Mouse (Mus musculus): ENCODE measurements around the gene Mier2.
A peak's percentile ranks its signal among the peaks of the same experiment; 100 is the strongest.

Mier2 gene

DNA sequence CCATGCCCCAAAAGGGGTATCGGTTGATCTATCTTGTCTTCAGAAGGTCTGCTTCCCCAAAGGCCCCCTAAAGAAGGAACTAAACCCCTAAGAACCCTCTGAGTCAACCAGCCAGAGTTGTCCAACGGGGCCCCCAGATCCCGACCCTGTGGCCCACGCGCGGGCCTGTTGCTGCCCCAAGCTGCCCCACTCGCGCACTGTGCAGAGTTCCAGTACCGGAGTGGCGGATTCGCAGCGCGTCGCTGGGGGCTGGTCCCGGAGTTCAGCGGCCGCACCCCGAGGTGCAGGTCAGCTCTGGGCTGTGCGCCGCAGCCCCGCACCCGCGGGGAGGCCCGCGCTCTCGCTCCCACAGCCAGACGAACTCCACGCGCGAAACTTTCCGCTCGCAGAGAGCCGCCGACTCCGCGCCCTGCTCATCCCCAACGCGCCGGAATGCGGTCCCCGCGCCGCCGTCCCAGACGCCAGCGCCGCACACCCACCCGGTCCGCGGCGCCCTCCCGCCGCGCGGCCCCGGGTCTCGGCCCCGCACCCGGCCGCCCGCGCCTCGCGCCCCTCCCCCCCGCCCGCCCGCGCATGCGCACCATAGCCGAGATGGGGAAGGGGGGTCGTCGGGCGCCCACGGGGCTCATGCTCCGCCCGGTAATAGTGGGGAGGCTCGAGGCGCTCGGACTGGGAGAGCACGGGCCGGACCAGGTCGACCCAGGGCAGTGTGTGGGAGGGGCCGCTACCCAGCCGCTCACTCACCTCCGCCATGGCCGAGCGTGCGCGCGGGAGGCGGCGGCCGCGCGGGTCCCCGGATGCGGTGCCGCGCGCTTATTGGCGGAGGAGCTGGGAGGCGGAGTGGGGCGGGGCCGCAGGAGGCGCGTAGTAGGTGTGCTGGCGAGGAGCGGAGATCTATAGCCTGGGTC lies at the start of gene Mier2:
Mier2 (minus strand) TSS at position 870 of the 908 bp plus-strand sequence.
- DNase-seq (ENCODE audit: low read depth), result no peak

DNA sequence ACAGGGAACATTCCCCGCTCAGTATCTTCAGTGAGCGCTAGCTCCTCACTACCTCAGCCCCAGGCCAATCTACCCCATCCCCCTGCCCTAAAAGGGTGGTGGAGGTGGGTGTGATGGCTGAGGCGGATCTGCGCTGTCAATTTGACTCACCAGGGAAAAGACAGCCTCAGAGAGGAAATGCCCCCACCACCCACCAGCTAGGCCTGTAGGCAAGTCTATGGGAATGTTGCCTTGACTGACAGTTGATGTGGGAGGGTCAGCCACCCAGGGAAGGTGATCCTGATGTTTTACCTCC lies 42.9 kb upstream of the Mier2 start:
- DNase-seq (ENCODE audit: low read depth), result no peak

DNA sequence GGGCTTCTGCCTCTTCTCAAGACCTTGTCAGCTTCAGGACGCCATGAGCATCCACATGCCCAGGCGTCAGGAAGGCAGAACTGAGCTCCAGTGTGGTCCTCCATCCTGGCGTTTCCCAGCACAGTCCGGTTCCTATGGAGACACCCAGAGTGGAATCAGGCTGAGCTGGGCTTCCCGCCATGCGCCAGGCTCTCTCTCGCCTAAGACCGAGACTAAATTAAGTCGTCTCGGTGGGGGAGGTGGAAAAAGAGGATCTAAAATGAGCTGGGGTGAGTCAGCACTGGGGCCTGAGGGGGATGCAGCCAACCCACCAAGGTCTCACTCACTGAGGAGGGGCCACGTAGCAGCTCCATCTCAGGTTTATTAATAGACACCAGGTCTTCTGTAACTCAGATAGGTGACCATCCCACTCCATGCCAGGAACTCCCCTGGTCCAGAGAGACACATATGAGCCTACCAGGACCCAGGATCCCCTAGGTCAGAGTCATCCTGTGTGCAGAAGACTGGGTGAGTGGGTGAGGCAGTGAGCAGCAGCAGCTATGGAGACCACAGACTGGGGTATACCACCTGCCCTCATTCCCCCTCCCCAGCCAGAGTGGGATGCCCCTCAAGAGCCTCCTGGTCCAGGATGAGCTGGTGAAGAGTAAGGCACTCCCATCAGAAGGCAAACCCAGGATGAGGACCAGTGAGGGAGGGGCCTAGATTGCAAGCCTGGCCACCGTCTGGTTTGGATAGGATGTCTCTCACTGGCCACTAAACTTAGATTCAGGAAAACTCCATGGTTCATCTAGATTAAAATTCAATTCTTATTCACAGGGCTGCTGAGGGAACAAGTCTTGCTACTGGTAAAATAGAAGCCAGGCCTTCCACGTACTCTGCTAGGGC lies 42.3 kb upstream of the Mier2 start:
- DNase-seq (ENCODE audit: low read depth), result no peak

- DNase-seq (ENCODE audit: low read depth), result no peak
Observed at GRCm38 (mm10) chr10:79595590-79595929, 40.6 kb upstream of the Mier2 start.

DNA sequence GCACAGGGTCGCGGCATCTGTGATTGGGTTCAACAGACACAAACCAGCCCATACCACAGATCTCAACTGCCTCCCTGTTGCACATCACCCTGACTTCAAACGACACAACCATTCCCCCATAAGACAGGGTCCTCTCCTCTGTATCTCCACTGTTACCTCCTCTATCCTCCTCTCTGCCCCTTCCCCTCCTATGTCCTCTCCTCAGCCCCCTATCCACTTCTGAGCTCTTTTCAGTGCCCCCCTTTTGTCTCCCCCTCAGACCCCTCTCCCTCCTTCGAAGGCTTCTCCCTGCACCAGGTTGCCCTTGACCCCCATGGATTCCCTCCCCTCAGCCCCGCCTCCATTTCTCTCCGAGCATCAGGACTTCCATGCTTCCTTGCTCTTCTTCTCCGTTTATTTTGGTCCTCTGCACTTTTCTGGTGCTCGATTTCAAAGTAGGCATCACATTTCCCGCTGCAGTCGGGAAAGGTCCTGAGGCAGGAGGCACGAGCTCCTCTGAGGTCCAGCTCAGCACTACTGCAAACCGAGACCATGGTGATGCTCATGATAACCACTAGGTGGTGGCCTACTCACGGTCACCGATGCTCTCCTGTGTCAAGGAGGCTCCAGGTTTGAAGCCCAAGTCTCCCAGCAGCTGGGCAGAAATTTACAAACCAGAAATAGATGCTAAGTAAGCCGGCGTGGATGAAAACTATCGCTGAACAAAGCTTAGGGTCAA lies 40.0 kb upstream of the Mier2 start:
- DNase-seq (ENCODE audit: low read depth), result no peak

DNA sequence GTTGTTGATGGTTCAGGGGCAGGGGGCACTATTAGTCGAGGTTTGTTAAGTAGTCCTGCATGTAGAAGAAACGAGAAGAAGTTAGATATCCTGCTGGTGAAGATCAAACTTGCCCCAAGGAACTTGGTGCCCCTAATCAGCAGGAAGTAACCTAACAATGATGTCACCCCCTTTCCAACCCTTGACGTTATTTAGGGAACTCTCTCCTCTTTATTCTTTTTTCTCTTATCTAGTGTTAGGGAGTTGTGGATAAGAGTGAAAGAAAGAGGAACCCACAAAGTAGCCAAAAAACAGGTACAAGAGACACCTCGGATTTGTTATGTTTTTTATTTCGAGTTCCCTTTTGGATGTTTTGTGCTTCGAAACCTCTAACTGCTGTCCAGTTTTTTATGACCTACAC lies 39.1 kb upstream of the Mier2 start:
- no peak for DNase-seq (ENCODE audit: low read depth)

GRCm38 (mm10) chr10:79590702-79591101 lies 35.7 kb upstream of the Mier2 start:
- no peak for DNase-seq (ENCODE audit: low read depth)

GRCm38 (mm10) chr10:79587752-79588126 lies 32.7 kb upstream of the Mier2 start:
- no peak for DNase-seq (ENCODE audit: low read depth)

- DNase-seq (ENCODE audit: low read depth), result no peak
Observed at GRCm38 (mm10) chr10:79587061-79587751, 32.2 kb upstream of the Mier2 start, which contains the start of gene Theg. TSS of gene Theg (minus strand) at chr10:79587331.

DNA sequence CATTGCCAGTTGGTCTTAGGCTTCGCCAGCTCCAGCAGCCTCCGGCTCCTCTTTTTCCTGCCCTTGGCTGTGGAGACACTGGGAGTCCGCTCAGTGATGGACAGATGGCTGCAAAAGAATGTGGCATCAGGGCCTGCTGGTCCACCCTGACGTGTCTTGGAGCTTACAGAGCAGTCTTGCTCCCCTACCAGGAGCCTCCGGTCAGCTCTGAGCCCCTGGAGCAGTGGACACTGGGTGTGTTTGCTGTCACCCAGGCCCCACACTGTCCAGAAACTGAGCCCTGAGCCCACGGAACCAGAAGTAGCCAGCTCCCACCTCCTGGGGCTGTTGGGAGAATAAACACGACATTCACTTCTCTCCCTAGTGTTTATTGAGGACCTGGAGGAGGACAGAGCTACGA lies 31.2 kb upstream of the Mier2 start:
- no peak for DNase-seq (ENCODE audit: low read depth)

DNA sequence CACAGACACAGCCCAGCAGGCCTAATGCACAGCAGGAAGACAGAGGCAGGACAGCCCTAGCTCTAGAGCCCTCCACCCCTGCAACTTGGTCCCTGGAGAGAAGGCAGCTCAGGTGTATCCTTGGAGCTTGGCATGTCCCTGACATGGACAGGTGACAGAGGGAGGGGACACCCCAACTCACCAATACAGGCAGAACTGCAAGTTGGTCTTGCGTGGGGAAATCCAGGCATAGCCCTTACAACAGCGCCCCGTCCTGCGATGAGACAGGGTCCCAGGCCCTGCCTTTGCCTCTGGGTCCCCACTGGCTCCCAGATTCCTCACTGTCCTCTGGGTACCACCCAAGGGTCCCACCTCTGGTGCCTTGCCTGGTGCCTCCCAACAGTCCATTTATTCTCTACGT lies 30.7 kb upstream of the Mier2 start:
- DNase-seq (ENCODE audit: low read depth), result no peak

- DNase-seq (ENCODE audit: low read depth), result no peak
Observed at GRCm38 (mm10) chr10:79585136-79585535, 30.1 kb upstream of the Mier2 start.

DNA sequence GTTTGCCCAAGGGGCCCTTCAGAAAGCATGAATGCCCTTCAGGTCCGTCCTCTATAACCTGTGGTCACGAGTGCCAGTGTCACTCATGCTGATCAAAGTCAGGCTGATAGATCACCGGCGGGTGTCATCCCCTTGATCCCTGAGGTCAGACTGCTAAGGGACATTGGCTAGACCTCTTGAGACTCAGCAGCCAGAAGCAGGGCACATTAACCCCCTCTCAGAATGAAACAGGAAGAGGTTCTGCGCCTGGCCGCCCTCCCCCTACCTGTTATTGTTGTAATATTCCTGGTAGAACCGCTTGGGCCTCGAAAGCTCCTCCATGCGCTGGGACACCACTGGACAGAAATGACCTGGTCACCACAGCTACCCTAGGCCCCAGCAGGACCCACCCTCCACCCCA lies 29.4 kb upstream of the Mier2 start:
- no peak for DNase-seq (ENCODE audit: low read depth)

DNA sequence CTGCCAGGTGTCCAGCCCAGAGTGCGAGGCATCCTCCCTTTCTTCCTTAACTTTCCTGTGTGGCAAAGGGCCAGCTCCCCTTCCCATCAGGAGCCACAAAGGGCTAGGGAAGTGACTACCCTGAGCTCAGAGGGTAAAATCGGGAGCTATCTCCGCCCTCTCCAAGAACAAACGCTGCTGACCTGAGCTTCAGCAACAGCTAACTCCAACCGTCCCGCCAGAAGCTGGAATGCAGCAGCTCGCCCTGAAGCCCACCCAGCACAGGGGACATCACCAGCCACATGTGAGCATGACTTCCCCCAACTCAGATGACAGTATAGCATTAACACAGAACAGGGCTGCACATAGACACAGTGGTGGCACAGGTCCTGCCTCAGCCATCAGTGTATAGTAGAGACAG lies 29.0 kb upstream of the Mier2 start:
- no peak for DNase-seq (ENCODE audit: low read depth)

- no peak for DNase-seq (ENCODE audit: low read depth)
Observed at GRCm38 (mm10) chr10:79581501-79581900, 26.5 kb upstream of the Mier2 start.

GRCm38 (mm10) chr10:79580811-79581210 lies 25.8 kb upstream of the Mier2 start:
- DNase-seq (ENCODE audit: low read depth), result peak; percentile 50

DNA sequence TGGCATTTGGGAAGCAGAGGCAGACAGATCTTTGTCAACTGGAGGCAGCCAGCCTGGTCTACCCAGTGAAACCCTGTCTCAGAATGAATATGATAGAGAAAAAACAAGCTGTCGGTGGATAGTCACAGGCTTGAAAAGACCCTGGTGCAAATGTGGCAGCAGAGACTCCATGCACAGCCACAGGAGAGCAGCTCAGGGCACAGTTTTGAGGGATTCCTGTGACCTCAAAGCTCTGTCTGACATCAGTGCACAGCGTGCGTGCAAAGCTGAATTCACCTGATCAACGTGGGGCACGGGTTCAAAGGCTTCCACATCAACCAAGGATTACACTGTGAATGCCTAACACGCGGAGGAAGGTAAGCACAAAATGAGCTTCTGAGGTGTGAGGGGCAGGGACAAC lies 25.4 kb upstream of the Mier2 start:
- DNase-seq (ENCODE audit: low read depth), result no peak

- DNase-seq (ENCODE audit: low read depth), result no peak
Observed at GRCm38 (mm10) chr10:79579781-79580180, 24.8 kb upstream of the Mier2 start.

- no peak for DNase-seq (ENCODE audit: low read depth)
Observed at GRCm38 (mm10) chr10:79578891-79579290, 23.9 kb upstream of the Mier2 start.

DNA sequence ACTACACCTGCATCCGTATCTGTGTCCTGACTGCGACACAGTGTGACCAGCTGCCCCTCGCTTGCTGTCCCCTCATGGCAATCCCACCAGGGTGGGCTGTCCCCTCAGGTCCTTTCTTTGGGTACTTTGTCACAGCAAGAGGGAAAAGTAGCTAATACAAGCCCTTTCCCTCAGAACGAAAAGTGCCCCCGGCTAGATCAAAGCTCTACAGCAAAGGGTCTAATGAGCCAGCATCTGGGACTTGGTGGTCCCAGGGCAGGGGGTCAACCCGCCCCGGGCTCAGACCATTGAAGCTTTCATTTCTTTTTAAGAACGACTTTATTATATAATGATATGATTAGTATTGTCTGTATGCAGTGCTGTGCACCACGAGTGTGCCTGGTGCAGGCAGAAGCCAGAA lies 23.3 kb upstream of the Mier2 start:
- DNase-seq (ENCODE audit: low read depth), result no peak

GRCm38 (mm10) chr10:79577376-79577775 lies 22.4 kb upstream of the Mier2 start:
- DNase-seq (ENCODE audit: low read depth), result no peak

DNA sequence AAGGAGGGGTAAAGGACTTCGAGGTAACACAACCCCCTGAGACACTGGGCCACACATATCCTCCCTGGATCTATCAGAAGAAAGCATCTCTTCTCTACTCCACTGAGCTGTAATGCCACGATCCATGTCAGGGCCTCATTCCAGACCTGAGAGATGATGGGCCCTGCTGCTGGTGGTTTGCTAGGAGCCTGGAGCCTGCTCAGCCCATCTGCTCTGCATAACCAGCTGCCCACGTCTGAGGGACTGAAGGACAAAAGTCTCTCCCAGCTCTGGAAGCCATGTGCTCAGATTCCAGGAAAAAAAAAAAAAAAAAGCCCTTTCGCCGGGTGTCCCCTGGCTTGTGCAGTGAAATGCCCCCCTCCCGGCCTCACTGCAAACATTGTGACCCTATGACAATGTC lies 20.8 kb upstream of the Mier2 start:
- no peak for DNase-seq (ENCODE audit: low read depth)
